Mouse (Mus musculus) kidney, adult 9 months (tissue): ENCODE measurements around the gene Slc1a2.

ENCODE experiments used
- DNase-seq: peaks from one replicate; pipeline ENCODE4 v3.0.0; 2022

The Slc1a2 gene

DNA sequence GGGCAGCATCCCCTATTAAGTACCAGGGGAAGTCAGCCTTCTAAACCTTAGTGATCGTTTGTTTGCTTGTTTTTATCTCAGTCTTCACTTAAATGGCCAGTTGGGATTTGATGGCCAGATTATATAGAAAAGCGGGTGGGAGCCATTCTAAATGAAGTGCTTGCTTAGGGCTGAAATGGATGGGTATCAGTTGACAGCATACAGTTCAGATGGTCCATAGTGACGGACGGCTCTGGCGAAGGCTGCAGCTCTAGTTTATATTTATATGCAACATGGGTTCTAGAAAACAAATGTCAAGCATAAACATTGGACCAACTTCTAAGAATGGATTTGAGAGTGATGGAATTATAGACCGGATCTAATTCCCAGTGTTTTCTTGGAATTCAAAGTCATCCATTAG is 9.5 kb downstream of the Slc1a2 start:
- DNase-seq = no peak

GRCm38 (mm10) chr2:102669580-102669979 is 11.1 kb downstream of the Slc1a2 start:
- DNase-seq = no peak

DNA sequence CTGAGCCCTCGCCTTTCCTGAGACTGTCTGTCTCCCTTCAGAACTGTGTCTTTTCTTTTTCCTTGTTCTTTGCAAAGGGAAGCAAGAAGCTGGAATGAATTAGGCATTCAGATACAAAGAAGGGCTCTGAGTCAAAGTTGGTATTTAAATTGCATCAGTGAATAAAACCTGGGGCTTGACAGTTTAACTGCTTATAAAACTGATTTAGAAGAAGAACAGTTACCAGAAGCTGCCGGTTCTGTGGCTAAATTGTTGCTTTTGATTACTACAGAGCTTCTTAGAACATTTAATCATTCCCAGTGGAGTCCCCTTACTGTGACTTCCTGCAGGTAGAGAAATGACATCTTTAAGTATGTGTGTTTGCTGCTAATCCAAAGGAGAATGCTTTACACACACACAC is 16.1 kb downstream of the Slc1a2 start:
- DNase-seq = no peak

GRCm38 (mm10) chr2:102675275-102675674 is 16.8 kb downstream of the Slc1a2 start:
- peak; percentile 58 for DNase-seq

DNA sequence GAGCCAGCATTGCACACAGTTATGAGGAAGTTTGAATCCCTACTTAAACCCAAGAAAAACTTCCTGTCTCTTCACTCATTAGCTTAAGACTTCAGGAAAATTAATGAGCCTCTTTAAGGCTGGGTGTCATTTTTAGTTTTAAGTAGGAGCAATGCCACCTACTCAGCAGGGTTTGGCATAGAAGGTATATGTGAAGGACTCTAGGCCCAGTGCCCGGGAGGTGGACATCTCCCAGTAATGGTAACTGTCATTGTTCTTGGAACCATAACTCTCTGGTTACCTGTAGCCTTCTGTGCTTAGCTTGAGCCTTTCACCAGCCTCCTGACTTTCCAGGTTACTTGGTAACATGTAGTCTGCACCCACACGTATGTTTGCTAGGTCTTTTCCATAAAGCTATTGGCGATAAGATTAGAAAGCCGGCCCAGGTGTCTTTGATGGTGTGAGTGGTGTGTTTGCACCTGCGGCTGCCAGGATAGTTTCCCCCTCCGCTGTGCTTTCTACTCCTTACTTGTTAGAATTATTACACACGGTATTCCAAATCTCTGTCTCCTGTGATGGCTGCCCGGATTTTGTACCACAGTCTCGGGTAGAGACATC is 18.4 kb downstream of the Slc1a2 start:
- DNase-seq = no peak

DNA sequence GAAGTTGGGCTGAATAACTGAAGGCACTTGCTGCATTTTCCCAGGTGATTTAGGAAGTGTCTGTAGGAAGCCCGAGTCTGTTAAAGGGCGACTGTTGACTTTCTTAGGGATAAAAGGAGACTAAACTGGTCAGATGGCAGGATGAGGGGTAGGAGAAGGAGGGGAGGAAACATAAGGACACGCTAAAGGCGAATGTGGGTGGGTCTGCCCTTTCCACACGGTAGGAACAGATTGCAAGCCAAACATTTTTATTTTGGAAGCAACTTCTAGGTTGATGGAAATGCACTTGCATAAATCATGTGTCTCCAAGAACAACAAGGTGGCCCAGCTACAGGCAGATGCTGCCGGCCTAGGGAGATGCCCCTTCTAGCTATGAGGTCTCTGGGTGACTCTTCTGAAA is 18.9 kb downstream of the Slc1a2 start:
- no peak for DNase-seq

DNA sequence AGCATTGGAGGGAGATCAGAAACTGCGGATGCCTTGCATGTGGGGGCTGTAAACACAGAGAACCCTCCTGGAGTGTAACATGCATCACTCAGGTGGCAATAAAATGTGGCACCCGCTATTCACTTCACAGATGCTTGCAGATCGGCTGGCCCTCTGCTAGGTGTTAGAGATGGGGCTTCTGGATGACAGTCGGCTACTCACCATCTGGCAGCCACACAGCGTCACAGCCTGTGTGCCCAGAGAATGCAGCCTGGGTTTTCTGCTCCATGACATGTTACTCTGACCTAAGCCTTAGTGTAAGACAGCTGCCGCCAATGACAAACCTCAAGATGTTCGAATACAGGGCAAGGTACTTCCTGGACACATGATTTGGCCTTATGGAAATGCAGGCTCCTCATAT is 22.9 kb downstream of the Slc1a2 start:
- no peak for DNase-seq

DNA sequence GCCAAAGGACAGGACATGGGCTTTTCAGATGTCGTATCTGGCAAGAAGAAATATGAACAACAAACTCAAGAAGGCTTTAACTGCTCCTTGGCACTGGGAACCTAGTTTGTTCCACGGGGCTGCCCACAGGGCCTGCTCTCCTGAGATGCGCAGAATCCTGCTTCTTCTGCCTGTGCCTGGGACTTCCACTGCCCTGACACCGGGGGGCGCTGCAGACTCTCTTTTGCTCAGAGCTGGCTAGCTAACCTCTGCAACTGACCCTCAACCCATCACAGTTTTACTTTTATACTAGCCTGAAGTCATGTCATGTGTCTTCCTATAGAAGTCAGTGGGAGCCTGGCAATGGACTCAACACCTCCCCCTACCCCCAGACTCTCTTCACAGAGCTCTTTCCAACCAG is 23.7 kb downstream of the Slc1a2 start:
- DNase-seq = peak; percentile 42

DNA sequence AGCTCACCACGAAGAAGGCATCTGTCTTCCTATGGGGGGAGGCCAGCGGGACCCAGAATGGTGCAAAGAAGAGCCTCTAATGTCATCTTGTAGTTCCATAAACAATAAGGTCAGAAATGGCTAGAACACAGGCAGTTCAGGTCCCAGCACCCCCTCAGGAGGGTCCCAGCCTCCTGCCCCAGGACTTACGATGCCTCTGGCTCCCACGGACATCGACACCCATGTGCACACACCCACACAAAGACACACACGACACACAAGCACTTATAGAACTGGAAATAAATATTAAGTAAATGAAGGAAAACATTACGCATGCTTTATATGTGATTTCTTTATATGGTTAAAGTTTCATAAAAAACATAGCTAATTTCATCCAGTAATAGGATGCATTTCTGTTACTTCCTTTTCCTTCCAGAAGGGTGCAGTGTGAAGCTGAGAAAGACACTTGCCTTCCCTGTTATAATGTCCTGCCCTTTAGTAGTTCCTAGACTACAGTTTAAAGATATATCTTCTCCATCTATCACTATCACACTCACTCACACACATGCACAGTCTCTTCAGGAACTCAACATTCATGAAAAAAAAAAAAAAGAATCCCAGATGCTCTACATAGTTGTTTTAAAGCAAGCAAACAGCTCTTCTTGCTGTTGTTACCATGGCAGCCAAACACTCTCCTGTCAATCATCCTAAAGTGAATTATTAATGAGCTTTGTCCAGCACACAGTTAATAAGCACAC is 27.1 kb downstream of the Slc1a2 start:
- peak; percentile 66 for DNase-seq

- no peak for DNase-seq
Observed at GRCm38 (mm10) chr2:102686108-102686450, 27.6 kb downstream of the Slc1a2 start.

DNA sequence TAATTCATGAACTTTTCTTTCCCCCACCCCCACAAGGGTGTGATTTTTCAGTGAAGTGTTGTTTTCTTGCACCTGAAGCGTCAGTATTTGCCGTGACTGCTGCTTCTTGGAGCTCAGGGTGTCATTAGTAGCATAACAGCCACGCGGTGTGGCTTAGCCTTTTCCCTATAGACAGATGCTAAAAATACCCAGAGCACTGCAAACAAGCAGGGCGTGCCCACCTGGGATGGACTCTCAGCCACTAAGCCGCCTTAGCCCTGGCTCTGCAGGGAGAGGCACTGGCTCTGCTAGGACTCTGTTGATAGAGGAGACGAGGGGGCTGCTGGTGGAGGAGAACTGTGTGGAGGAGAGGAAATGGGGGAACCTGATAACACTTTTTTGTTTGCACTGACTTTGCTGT is 35.1 kb downstream of the Slc1a2 start:
- DNase-seq = no peak

DNA sequence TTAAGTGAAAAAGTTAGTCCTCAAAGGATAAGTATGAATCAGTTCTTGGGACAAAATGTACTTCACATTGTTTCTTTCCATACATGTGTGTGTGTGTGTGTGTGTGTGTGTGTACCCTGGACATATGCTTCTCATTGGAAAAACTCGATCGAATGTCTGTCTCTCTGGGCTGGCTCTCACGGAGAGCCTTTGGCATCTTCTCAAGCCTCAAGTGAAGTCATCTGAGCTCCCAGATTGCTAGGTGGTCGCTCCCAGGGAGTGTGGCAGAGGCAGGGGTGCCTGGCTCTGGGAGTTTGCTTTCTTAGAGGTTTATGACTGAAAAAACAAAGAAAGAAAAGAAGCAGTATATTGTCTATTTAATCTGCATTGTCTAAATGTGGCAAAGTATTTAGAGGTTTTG is 36.3 kb downstream of the Slc1a2 start:
- no peak for DNase-seq

GRCm38 (mm10) chr2:102695541-102695940 is 37.1 kb downstream of the Slc1a2 start:
- no peak for DNase-seq

GRCm38 (mm10) chr2:102697732-102698131 is 39.3 kb downstream of the Slc1a2 start:
- DNase-seq = no peak

DNA sequence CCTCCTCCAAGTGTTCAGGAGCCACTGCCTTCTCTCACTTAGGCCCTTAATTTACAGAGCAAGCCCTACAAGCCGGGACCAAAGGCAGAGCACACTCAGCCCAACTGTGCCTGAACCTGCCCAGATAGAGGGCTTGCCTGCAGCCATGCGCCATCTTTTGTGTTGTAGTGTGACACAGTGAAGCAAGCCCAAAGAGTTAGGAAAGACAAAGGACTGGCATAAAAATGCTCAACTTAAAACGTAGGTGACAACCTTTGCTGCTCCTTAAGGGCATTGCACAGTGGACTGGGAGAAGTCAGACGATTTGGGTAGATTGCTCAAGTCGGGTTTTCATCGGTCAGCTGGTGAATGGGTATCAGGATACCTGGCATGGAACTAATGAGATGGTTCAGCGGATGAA is 41.5 kb downstream of the Slc1a2 start:
- DNase-seq = no peak

DNA sequence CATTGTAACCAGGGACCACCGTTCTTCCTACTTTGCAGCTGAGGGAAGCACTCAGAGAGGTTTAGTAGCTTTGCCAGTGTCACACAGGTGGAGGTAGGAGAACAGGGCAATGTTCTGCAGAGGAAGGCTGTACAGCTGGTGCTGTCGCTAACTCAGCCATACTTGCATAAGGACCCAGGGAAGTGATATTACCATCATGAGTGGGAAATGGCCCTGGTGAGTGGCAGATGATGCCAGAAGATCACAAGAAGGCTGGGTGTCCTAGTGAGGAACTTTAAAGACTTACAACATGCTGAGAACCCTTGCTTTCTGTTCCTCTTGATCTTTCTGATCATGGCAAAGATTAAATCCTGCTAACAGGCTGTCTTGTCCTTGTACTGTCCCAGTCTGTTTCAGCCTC is 42.2 kb downstream of the Slc1a2 start:
- no peak for DNase-seq

GRCm38 (mm10) chr2:102701382-102701781 is 42.9 kb downstream of the Slc1a2 start:
- no peak for DNase-seq

DNA sequence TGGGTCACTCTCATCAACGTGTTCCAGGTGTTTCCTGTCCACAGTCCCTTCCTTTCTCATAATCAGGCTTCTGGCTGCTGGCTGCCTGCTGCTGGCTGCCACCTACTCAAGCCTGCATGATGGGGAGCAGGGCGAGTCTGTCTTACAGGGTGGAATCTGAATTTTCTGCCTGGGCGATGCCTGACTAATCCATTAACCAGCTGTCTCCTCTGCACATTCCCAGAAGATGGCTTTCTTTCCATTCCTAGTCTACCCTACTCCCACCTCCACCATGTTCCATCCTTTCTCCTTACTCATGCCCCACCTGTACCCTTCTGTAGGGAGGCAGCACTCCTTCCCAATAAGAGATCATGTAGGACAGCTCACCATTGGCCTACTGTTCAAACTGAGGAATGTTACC is 45.1 kb downstream of the Slc1a2 start:
- DNase-seq = no peak

GRCm38 (mm10) chr2:102704781-102705180 is 46.3 kb downstream of the Slc1a2 start:
- DNase-seq = no peak

- no peak for DNase-seq
Observed at GRCm38 (mm10) chr2:102711511-102711910, 53.1 kb downstream of the Slc1a2 start.

GRCm38 (mm10) chr2:102712049-102712448 is 53.6 kb downstream of the Slc1a2 start:
- DNase-seq = no peak

DNA sequence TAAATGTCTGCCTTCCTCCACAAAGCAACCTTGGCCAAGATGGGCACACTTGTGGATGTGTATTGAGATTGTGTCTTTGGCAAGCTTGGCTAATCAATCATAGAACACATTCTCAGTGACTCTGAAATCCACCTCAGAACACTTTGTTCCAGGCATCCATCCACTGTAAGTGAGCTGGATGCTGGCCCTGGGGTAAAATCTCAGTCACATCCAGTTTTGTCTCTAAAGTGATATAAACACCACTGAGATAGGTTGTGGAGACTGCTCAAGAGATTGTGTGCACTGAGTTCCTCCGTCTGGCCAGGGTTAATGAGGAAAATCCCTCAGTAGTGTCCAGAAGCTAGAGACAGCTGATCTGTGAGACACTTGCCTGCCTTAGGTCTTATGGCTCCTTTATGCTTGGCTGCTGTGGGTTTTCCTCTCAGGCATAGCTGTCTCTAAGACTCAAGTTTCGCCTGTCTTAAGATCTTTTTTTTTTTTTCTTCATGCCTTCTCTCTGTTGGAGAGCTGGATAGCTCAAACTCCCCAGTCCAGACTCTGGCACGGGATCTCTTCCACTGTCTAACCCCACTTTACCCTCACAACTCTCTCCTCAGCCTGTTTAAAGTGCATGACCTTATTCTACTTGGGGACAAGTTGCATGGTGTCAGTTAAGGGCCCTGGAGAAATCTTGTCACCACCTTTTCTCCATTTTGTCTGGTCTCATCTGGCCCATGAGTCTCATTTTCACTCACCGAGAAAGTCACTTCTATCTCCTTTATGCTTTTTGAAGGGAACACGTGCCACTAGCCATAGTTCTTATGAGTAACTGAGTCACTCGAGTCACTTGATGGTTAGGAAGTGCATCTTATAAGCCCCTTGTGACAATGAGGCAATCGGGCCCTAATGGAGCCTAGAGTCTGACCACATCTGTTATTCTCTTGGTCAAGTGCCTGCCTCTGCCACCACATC is 54.5 kb downstream of the Slc1a2 start:
- no peak for DNase-seq

- DNase-seq = no peak
Observed at GRCm38 (mm10) chr2:102714320-102714719, 55.9 kb downstream of the Slc1a2 start.

GRCm38 (mm10) chr2:102715754-102716153 is 57.3 kb downstream of the Slc1a2 start:
- DNase-seq = no peak
